Mouse (Mus musculus) brain, embryonic 14.5 days (tissue): ENCODE measurements around the gene Rfc4.
"Not testable (repeated sequence)": the region's sequence is repeated elsewhere in the genome, so short reads cannot be mapped to it uniquely, and the experiment has no call there.

Experiments
- CTCF ChIP-seq: fragments of 200-500 bp; IDR thresholded peaks from 2 replicates; pipeline ENCODE4 v1.5.1; 2012; ENCODE audit warnings: inconsistent platforms, mild to moderate bottlenecking, moderate library complexity, borderline replicate concordance; ENCODE audit not compliant: insufficient read depth, insufficient read length; ENCODE audit errors: extremely low read depth
- POLR2A ChIP-seq: fragments of 200-500 bp; IDR thresholded peaks from 2 replicates; pipeline ENCODE4 v1.6.1; 2012; ENCODE audit warnings: mild to moderate bottlenecking, inconsistent platforms, borderline replicate concordance; ENCODE audit not compliant: poor library complexity, insufficient read depth, insufficient read length, severe bottlenecking; ENCODE audit errors: extremely low read depth

- not testable (repeated sequence) for TF ChIP-seq CTCF, POLR2A
Measured at GRCm38 (mm10) chr16:23087712-23088111, 39.8 kb downstream of the Rfc4 start.
